Mouse (Mus musculus): ENCODE results near the gene Gm10974. TPM values are rescaled to one million over a fixed set of nuclear protein-coding genes. Genes with fewer than 3 reads are reported as not detected.

The Gm10974 gene
- polyA plus RNA-seq, 1 experiment from 2014 or later: not detected

GRCm38 (mm10) chr7:66421903-66422302 is 56.2 kb downstream of the Gm10974 start:
- H3K4me1 ChIP-seq (ENCODE audit: control insufficient read depth in 2 of 2, insufficient read depth in 2 of 2, low read length in 2 of 2): peaks cover 0 to 2% of the 10 kb centered on the region in 2 experiments; a peak in 1 of 4 replicates
- no peak for ATAC-seq (ENCODE audit: insufficient number of reproducible peaks, insufficient read depth, low FRiP score, low read depth)
- H3K36me3 ChIP-seq (ENCODE audit: control insufficient read depth, insufficient read depth, low read length): no peaks in the 10 kb centered on the region
- H3K27me3 ChIP-seq (ENCODE audit: control insufficient read depth, insufficient read depth, low read length): peaks cover 28% of the 10 kb centered on the region
- no peak overlapping the region for H3K4me3 ChIP-seq (ENCODE audit: control insufficient read depth in 1 of 2, insufficient read depth in 1 of 2, low read depth in 1 of 2, low read length in 2 of 2)
- H3K27ac ChIP-seq (replicated peaks in 1 of 2; ENCODE audit: control insufficient read depth in 1 of 2, insufficient read depth in 1 of 2, low read depth in 2 of 2, low read length in 2 of 2): no peak overlapping the region
- WGBS: 68% methylated on average over 8 of the region's 8 CpGs
- no peak overlapping the region for H3K4me2 ChIP-seq (ENCODE audit: low read length)
- no peaks in the 10 kb centered on the region for H3K9me3 ChIP-seq (ENCODE audit: control insufficient read depth, low read length)
- H3K9ac ChIP-seq (ENCODE audit: low read length): no peak overlapping the region

GRCm38 (mm10) chr7:66427053-66427436 is 61.3 kb downstream of the Gm10974 start:
- H3K27ac ChIP-seq (replicated peaks in 1 of 2; ENCODE audit: control insufficient read depth in 1 of 2, insufficient read depth in 1 of 2, low read depth in 2 of 2, low read length in 2 of 2): no peak overlapping the region
- no peak for ATAC-seq (ENCODE audit: insufficient number of reproducible peaks, insufficient read depth, low FRiP score, low read depth)
- WGBS: 1% methylated on average over 23 of the region's 23 CpGs

GRCm38 (mm10) chr7:66427437-66428161 is 61.9 kb downstream of the Gm10974 start, which contains the start of gene Aldh1a3:
Gene Aldh1a3, minus strand, starts transcription at chr7:66427517.
- H3K27ac ChIP-seq (replicated peaks in 1 of 2; ENCODE audit: control insufficient read depth in 1 of 2, insufficient read depth in 1 of 2, low read depth in 2 of 2, low read length in 2 of 2): no peak within 1 kb of the TSS
- H3K9me3 ChIP-seq (ENCODE audit: control insufficient read depth, low read length): no peaks in the 10 kb centered on the region
- no peak for ATAC-seq (ENCODE audit: insufficient number of reproducible peaks, insufficient read depth, low FRiP score, low read depth)
- H3K27me3 ChIP-seq (ENCODE audit: control insufficient read depth, insufficient read depth, low read length): peaks cover 54% of the 10 kb centered on the region
- no peaks in the 10 kb centered on the region for H3K36me3 ChIP-seq (ENCODE audit: control insufficient read depth, insufficient read depth, low read length)
- peak within 1 kb of the TSS; percentile 57 for H3K9ac ChIP-seq (ENCODE audit: low read length)
- H3K4me1 ChIP-seq (ENCODE audit: control insufficient read depth in 2 of 2, insufficient read depth in 2 of 2, low read length in 2 of 2): peaks cover 0 to 15% of the 10 kb centered on the region in 2 experiments; a peak in 2 of 4 replicates
- H3K4me3 ChIP-seq (ENCODE audit: control insufficient read depth in 1 of 2, insufficient read depth in 1 of 2, low read depth in 1 of 2, low read length in 2 of 2): peak within 1 kb of the TSS; percentile 46 to 60
- WGBS: under 1% methylated on average over 51 of the region's 56 CpGs
- peak within 1 kb of the TSS; percentile 97 for H3K4me2 ChIP-seq (ENCODE audit: low read length)

More at GRCm38 (mm10) chr7:66427053-66427436, 61.3 kb downstream of the Gm10974 start:
- peak overlapping the region; percentile 57; the same call in 1 of the 2 replicates for H3K9ac ChIP-seq (ENCODE audit: low read length)
- H3K4me2 ChIP-seq (ENCODE audit: low read length): peak overlapping the region; percentile 97
- peaks cover 54% of the 10 kb centered on the region for H3K27me3 ChIP-seq (ENCODE audit: control insufficient read depth, insufficient read depth, low read length)
- H3K4me3 ChIP-seq (ENCODE audit: control insufficient read depth in 1 of 2, insufficient read depth in 1 of 2, low read depth in 1 of 2, low read length in 2 of 2): peak overlapping the region; percentile 46 to 60
- H3K36me3 ChIP-seq (ENCODE audit: control insufficient read depth, insufficient read depth, low read length): no peaks in the 10 kb centered on the region
- H3K4me1 ChIP-seq (ENCODE audit: control insufficient read depth in 2 of 2, insufficient read depth in 2 of 2, low read length in 2 of 2): peaks cover 0 to 15% of the 10 kb centered on the region in 2 experiments; a peak in 2 of 4 replicates
- H3K9me3 ChIP-seq (ENCODE audit: control insufficient read depth, low read length): no peaks in the 10 kb centered on the region

- peaks cover under 1% of the 10 kb centered on the region for H3K27me3 ChIP-seq (ENCODE audit: control insufficient read depth, insufficient read depth, low read length)
- H3K9me3 ChIP-seq (ENCODE audit: control insufficient read depth, low read length): no peaks in the 10 kb centered on the region
- peaks cover 6 to 9% of the 10 kb centered on the region in 2 experiments for H3K4me1 ChIP-seq (ENCODE audit: control insufficient read depth in 2 of 2, insufficient read depth in 2 of 2, low read length in 2 of 2)
- H3K9ac ChIP-seq (ENCODE audit: low read length): no peak overlapping the region
- H3K4me3 ChIP-seq (ENCODE audit: control insufficient read depth in 1 of 2, insufficient read depth in 1 of 2, low read depth in 1 of 2, low read length in 2 of 2): no peak overlapping the region
- 40% methylated on average over 10 of the region's 10 CpGs for WGBS
- no peak overlapping the region for H3K27ac ChIP-seq (replicated peaks in 1 of 2; ENCODE audit: control insufficient read depth in 1 of 2, insufficient read depth in 1 of 2, low read depth in 2 of 2, low read length in 2 of 2)
- 0 out of 2 replicates have a peak, but pooled peaks have one; percentile 9 for ATAC-seq (ENCODE audit: insufficient number of reproducible peaks, insufficient read depth, low FRiP score, low read depth)
- no peaks in the 10 kb centered on the region for H3K36me3 ChIP-seq (ENCODE audit: control insufficient read depth, insufficient read depth, low read length)
- H3K4me2 ChIP-seq (ENCODE audit: low read length): no peak overlapping the region
Measured at GRCm38 (mm10) chr7:66434453-66434935, 68.8 kb downstream of the Gm10974 start.

Small RNAs within 50 kb of the gene (microRNA-seq; reads per million reads assigned to microRNA genes)
- gene Mir7057: not detected

Other genes starting within 250 kb of the Gm10974 start
- 6.4 and 6.8 TPM in 2 replicates for gene Lrrk1, start 22.4 kb downstream of the Gm10974 start, polyA plus RNA-seq (2014; fragmentation: Nextera tagmentation; extraction: Ambion mirVana)
- gene Aldh1a3, start 61.6 kb downstream of the Gm10974 start, polyA plus RNA-seq (2014; fragmentation: Nextera tagmentation; extraction: Ambion mirVana): 0.67 and 1.3 TPM in 2 replicates